Mouse (Mus musculus) heart, embryonic 12.5 days (tissue): ENCODE results near the gene Cdk5rap2. TPM values are rescaled to one million over a fixed set of nuclear protein-coding genes. Genes with fewer than 3 reads are reported as not detected.
A peak's percentile ranks its signal among the peaks of the same experiment; 100 is the strongest.

Source experiments
- ATAC-seq: fragments of 200-750 bp; cut with Nextera tagmentation; 2 replicates; pipeline ENCODE4 v1.8.0; 2017; ENCODE audit warnings: moderate TSS enrichment, moderate library complexity; ENCODE audit not compliant: insufficient number of reproducible peaks, low FRiP score
- H3K27ac ChIP-seq: fragments of 300-500 bp; sonication (generic); 2 replicates; pipeline ENCODE4 v1.5.1; 2016; ENCODE audit warnings: mild to moderate bottlenecking, moderate library complexity; ENCODE audit not compliant: poor library complexity, severe bottlenecking
- H3K27me3 ChIP-seq: fragments of 300-500 bp; sonication (generic); replicated peaks from 2 replicates; pipeline ENCODE4 v1.6.1; 2016; ENCODE audit warnings: mild to moderate bottlenecking, moderate library complexity
- H3K36me3 ChIP-seq: fragments of 300-500 bp; sonication (generic); 2 replicates; pipeline ENCODE4 v1.6.1; 2016; ENCODE audit warnings: mild to moderate bottlenecking, moderate library complexity
- H3K4me1 ChIP-seq: fragments of 300-500 bp; sonication (generic); replicated peaks from 2 replicates; pipeline ENCODE4 v1.6.1; 2016; ENCODE audit warnings: mild to moderate bottlenecking
- H3K4me2 ChIP-seq: fragments of 300-500 bp; sonication (generic); 2 replicates; pipeline ENCODE4 v1.6.1; 2016; ENCODE audit warnings: mild to moderate bottlenecking, moderate library complexity
- H3K4me3 ChIP-seq: fragments of 300-500 bp; sonication (generic); 2 replicates; pipeline ENCODE4 v1.5.1; 2016; ENCODE audit warnings: mild to moderate bottlenecking
- H3K9ac ChIP-seq: fragments of 300-500 bp; sonication (generic); 2 replicates; pipeline ENCODE4 v1.6.1; 2016; ENCODE audit warnings: mild to moderate bottlenecking, moderate library complexity
- H3K9me3 ChIP-seq: fragments of 300-500 bp; sonication (generic); replicated peaks from 2 replicates; pipeline ENCODE4 v1.6.1; 2016; ENCODE audit warnings: mild to moderate bottlenecking, moderate library complexity
- WGBS: fragments of 180-500 bp; shearing (Covaris S2); methylation state at CpG from one replicate; pipeline ENCODE4 v1.1.7; 2016; 5-methylcytosine and 5-hydroxymethylcytosine counted together
- polyA plus RNA-seq: library from polyadenylated mRNA; unstranded; fragments of >200 nt; fragmentation: Nextera tagmentation; extraction: Ambion mirVana; gene quantifications from 2 replicates; pipeline ENCODE4 v1.2.1, GENCODE M21; 2016

The Cdk5rap2 gene
- polyA plus RNA-seq, 1 experiment from 2014 or later = 16.3 TPM

GRCm38 (mm10) chr4:70229874-70230273 lies 180.4 kb downstream of the Cdk5rap2 start:
- H3K27ac ChIP-seq = no peak overlapping the region
- H3K9me3 ChIP-seq = no peaks in the 10 kb centered on the region
- no peaks in the 10 kb centered on the region for H3K27me3 ChIP-seq
- H3K4me3 ChIP-seq = no peak overlapping the region
- no peaks in the 10 kb centered on the region for H3K4me1 ChIP-seq
- 89% methylated on average over 4 of the region's 4 CpGs for WGBS
- peaks cover 51% of the 10 kb centered on the region for H3K36me3 ChIP-seq
- no peak overlapping the region for H3K4me2 ChIP-seq
- no peak for ATAC-seq
- H3K9ac ChIP-seq = no peak overlapping the region

- no peak overlapping the region for H3K27ac ChIP-seq
- H3K4me1 ChIP-seq = no peaks in the 10 kb centered on the region
- H3K4me2 ChIP-seq = no peak overlapping the region
- WGBS = 84% methylated on average over 2 of the region's 2 CpGs
- no peaks in the 10 kb centered on the region for H3K27me3 ChIP-seq
- H3K9ac ChIP-seq = no peak overlapping the region
- H3K9me3 ChIP-seq = no peaks in the 10 kb centered on the region
- peaks cover 54% of the 10 kb centered on the region for H3K36me3 ChIP-seq
- no peak overlapping the region for H3K4me3 ChIP-seq
- no peak for ATAC-seq
These were observed 181.9 kb downstream of the Cdk5rap2 start for GRCm38 (mm10) chr4:70228350-70228749.

GRCm38 (mm10) chr4:70227667-70228066 lies 182.6 kb downstream of the Cdk5rap2 start:
- WGBS = 80% methylated on average over 3 of the region's 3 CpGs
- Histone ChIP-seq H3K27ac (no peak overlapping the region), H3K4me1 (no peaks in the 10 kb centered on the region), H3K9me3 (no peaks in the 10 kb centered on the region), H3K4me3 (no peak overlapping the region), H3K4me2 (no peak overlapping the region), H3K36me3 (peaks cover 61% of the 10 kb centered on the region), H3K9ac (no peak overlapping the region), H3K27me3 (no peaks in the 10 kb centered on the region)
- no peak for ATAC-seq

GRCm38 (mm10) chr4:70224503-70224902 lies 185.7 kb downstream of the Cdk5rap2 start:
- no peaks in the 10 kb centered on the region for H3K9me3 ChIP-seq
- H3K4me3 ChIP-seq = no peak overlapping the region
- ATAC-seq = no peak
- H3K4me1 ChIP-seq = peaks cover 16% of the 10 kb centered on the region
- H3K9ac ChIP-seq = no peak overlapping the region
- 66% methylated on average over 2 of the region's 2 CpGs for WGBS
- H3K27me3 ChIP-seq = no peaks in the 10 kb centered on the region
- peaks cover 58% of the 10 kb centered on the region for H3K36me3 ChIP-seq
- H3K4me2 ChIP-seq = no peak overlapping the region
- no peak overlapping the region for H3K27ac ChIP-seq

GRCm38 (mm10) chr4:70221878-70222277 lies 188.4 kb downstream of the Cdk5rap2 start:
- no peak overlapping the region for H3K27ac ChIP-seq
- ATAC-seq = no peak
- H3K9ac ChIP-seq = no peak overlapping the region
- no peak overlapping the region for H3K4me2 ChIP-seq
- H3K36me3 ChIP-seq = peaks cover 47% of the 10 kb centered on the region
- H3K4me3 ChIP-seq = no peak overlapping the region
- H3K27me3 ChIP-seq = no peaks in the 10 kb centered on the region
- WGBS = 70% methylated on average over 3 of the region's 3 CpGs
- no peaks in the 10 kb centered on the region for H3K9me3 ChIP-seq
- peaks cover 16% of the 10 kb centered on the region for H3K4me1 ChIP-seq

GRCm38 (mm10) chr4:70221370-70221769 lies 188.9 kb downstream of the Cdk5rap2 start:
- Histone ChIP-seq H3K4me1 (peaks cover 16% of the 10 kb centered on the region), H3K9me3 (no peaks in the 10 kb centered on the region), H3K9ac (no peak overlapping the region), H3K4me2 (no peak overlapping the region), H3K27me3 (no peaks in the 10 kb centered on the region), H3K36me3 (peaks cover 42% of the 10 kb centered on the region), H3K4me3 (no peak overlapping the region), H3K27ac (no peak overlapping the region)
- ATAC-seq = no peak
- 88% methylated on average over 1 of the region's 1 CpGs for WGBS

GRCm38 (mm10) chr4:70220277-70221180 lies 189.7 kb downstream of the Cdk5rap2 start:
- peak; percentile 20; the same call in 1 of the 2 replicates for ATAC-seq
- peaks cover 16% of the 10 kb centered on the region for H3K4me1 ChIP-seq
- no peak overlapping the region for H3K27ac ChIP-seq
- H3K4me3 ChIP-seq = no peak overlapping the region
- H3K27me3 ChIP-seq = no peaks in the 10 kb centered on the region
- H3K36me3 ChIP-seq = peaks cover 33% of the 10 kb centered on the region
- H3K9me3 ChIP-seq = no peaks in the 10 kb centered on the region
- 67% methylated on average over 9 of the region's 10 CpGs for WGBS
- no peak overlapping the region for H3K4me2 ChIP-seq
- H3K9ac ChIP-seq = no peak overlapping the region

GRCm38 (mm10) chr4:70219776-70220175 lies 190.5 kb downstream of the Cdk5rap2 start:
- no peaks in the 10 kb centered on the region for H3K9me3 ChIP-seq
- no peak overlapping the region for H3K4me3 ChIP-seq
- no peaks in the 10 kb centered on the region for H3K27me3 ChIP-seq
- 72% methylated on average over 4 of the region's 4 CpGs for WGBS
- peaks cover 19% of the 10 kb centered on the region for H3K4me1 ChIP-seq
- peaks cover 29% of the 10 kb centered on the region for H3K36me3 ChIP-seq
- H3K27ac ChIP-seq = no peak overlapping the region
- no peak for ATAC-seq
- H3K9ac ChIP-seq = no peak overlapping the region
- no peak overlapping the region for H3K4me2 ChIP-seq

GRCm38 (mm10) chr4:70185971-70186370 lies 224.3 kb downstream of the Cdk5rap2 start:
- Histone ChIP-seq H3K4me1 (no peaks in the 10 kb centered on the region), H3K4me3 (no peak overlapping the region), H3K27me3 (no peaks in the 10 kb centered on the region), H3K4me2 (no peak overlapping the region), H3K36me3 (no peaks in the 10 kb centered on the region), H3K9ac (no peak overlapping the region), H3K9me3 (no peaks in the 10 kb centered on the region), H3K27ac (no peak overlapping the region)
- no peak for ATAC-seq
- WGBS = 78% methylated on average over 2 of the region's 2 CpGs

Other genes with a start within 250 kb of the Cdk5rap2 start
- gene Megf9, start 124.6 kb upstream of the Cdk5rap2 start, polyA plus RNA-seq = 7.8 and 8.2 TPM in 2 replicates